Mouse (Mus musculus): Measurements from ENCODE around the gene Tor1aip2.
A peak's percentile ranks its signal among the peaks of the same experiment; 100 is the strongest.
"Not testable (repeated sequence)": the region's sequence is repeated elsewhere in the genome, so short reads cannot be mapped to it uniquely, and the experiment has no call there.

DNA sequence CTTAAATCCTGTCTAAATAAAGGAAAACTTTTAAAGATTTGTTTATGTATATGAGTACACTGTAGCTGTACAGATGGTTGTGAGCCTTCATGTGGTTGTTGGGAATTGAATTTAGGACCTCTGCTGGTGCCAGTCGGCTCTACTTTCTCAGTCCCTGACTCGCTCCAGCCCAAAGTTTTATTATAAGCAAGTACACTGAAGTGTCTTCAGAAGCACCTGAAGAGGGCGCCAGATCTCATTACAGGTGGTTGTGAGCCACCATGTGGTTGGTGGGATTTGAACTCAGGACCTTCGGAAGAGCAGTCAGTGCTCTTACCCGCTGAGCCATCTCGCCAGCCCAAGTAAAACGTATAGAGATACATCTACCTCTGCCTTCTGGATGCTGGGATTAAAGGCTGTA lies 4.8 kb downstream of the Tor1aip2 start:
- TF ChIP-seq CTCF (conservative IDR thresholded peaks at IDR 0.05; ENCODE audit: insufficient read depth, insufficient read length, low read depth, low read length): 0 out of 2 replicates have a peak, but pooled peaks have one; percentile 9
- TF ChIP-seq POLR2A (IDR thresholded peaks at IDR 0.05; ENCODE audit: low read depth, low read length): not testable (repeated sequence)
